Mouse (Mus musculus) adrenal gland, adult 18-20 months (tissue): ENCODE results near the gene Bmp8a. TPM values are rescaled to one million over a fixed set of nuclear protein-coding genes. Genes with fewer than 3 reads are reported as not detected.
"Not testable (repeated sequence)": the region's sequence is repeated elsewhere in the genome, so short reads cannot be mapped to it uniquely, and the experiment has no call there.

ENCODE experiments used
- DNase-seq, 2 experiments: peaks; one replicate each; pipeline ENCODE4 v3.0.0; 2021 to 2022; ENCODE audit warnings: low spot score in 2 of 2
- total RNA-seq, 2 experiments: library from RNA; stranded (reverse); gene quantifications; 1 replicate in 1 of 2; 2 replicates in 1 of 2; pipeline ENCODE4 v1.2.3; 2021

Gene Bmp8a
- total RNA-seq, 2 experiments from 2014 or later: not detected

DNA sequence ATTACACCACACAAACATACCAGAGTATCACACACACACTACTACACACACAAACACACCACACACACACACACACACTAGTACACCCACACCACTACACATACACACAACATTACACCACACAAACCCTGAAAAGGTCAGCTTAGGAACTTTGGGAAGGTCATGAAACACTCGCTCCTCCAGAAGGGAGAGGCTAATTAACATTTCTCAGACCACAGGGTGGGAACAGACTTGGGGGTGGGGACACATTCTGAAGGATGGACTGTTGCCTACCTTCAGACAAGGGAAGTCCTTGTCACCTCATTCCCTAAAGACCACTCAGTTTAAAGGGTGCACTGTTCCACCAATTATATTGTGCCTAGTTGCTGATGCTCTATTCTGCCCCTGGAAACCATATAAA lies 11.1 kb downstream of the Bmp8a start:
- not testable (repeated sequence) for DNase-seq

DNA sequence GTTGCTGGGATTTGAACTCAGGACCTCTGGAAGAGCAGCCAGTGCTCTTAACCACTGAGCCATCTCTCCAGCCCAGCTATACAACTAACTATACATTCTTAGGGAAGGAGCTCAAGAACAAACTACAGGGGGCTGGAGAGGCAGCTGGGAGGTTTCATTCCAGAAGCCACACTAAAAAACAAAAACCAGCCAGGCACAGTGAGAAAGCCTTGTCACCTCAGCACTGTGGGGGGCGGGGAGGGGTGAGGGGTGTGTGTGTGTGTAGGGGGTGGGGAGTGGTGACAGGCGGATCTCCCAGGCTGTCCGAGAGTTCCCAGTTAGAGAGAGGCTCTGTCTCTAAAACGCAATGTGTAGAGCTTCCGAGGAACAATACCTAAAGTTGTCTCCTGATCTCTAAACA lies 11.7 kb downstream of the Bmp8a start:
- no peak for DNase-seq

DNA sequence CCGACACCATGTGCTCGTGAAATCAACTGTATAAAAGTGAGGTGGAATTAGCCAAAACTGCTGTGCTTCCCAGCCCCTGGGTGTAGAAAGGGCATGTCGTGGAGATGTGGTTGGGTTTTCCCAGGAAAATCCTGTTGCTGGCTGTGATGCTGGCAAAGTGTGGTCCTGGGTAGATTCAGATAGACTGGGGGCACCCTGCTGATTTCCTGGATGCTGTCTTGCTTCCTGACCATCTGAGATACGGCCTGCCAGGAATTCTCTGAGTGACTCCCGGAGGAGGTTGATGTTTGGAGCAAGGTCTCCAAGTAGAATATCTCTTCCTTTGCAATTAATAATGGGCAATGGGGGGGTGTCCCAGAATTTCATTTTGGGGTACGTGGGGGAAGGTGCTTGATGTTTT lies 14.1 kb downstream of the Bmp8a start:
- no peak for DNase-seq

DNA sequence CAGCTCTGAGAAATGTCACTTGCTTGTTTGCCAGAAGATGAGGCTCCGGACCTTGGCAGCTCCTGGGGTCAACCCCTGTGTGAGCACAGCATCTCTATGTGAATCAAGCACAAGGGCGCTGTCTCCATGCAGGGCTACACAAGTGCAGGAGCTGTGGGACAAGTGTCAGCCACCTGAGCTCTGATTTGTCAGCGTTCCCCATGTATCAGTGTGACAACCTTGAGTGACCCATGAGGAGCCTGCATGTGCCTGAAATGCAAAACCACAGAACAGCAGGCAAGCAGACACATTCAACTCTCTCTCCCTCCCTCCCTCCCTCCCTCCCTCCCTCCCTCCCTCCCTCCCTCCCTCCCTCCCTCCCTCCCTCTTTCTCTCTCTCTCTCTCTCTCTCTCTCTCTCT lies 15.4 kb downstream of the Bmp8a start:
- DNase-seq: no peak

DNA sequence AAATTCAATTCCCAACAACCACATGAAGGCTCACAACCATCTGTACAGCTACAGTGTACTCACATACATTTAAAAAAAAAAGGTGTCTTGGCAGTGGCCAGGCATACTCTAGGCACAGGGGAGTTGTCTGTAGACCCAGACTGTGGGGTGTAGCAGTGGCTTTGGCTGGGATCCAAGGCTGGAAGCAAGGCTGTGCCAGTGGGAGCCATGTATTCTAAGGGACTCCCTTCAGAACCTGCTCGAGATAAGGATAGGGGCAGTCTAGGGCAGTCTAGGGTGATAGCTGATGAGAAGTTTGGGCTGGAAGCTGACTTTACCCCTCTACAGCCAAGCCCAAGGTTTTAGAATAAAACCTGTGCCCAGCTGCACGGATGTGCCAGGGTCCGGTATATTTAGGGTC lies 17.0 kb downstream of the Bmp8a start:
- no peak for DNase-seq

DNA sequence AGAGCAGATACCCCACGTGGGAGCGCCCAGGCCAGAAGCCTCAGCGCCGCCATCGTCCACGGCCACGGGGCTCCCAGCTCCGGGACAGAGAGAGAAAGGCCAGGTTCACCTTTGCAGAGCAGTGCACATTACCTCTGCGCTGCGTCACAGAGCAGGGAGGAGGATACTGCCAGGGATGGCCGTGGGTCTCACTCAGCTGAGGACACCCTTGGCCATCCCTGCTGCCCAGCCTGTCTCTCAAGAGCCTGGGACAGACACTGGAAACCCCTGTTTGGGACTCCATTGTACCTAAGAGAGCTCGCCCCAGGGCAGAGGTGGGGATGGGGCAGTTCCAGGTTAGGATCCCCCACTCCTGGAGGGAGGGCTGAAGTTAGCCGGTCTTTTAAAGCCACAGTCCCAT lies 19.5 kb downstream of the Bmp8a start, which contains the start of gene Oxct2a:
Gene Oxct2a (minus strand): TSS at position 101 of the 400 bp plus-strand sequence.
- no peak for DNase-seq

DNA sequence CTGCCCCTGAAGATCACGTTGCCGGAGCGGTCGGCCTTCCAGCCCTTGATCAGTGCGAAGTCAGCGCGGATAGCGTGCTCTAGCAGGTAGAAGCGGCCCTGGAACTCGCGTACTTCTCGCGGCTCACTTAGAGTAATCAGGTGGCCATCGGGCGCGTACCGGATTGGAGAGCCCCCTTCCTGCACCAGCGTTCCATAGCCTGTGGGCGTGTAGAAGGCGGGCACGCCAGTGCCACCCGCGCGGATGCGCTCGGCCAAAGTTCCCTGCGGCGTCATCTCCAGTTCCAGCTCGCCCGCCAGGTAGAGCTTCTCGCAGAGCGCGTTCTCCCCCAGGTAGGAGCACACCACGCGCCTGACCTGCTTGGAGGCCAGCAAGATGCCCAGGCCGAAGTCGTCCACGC lies 20.1 kb downstream of the Bmp8a start:
- DNase-seq: not testable (repeated sequence)

DNA sequence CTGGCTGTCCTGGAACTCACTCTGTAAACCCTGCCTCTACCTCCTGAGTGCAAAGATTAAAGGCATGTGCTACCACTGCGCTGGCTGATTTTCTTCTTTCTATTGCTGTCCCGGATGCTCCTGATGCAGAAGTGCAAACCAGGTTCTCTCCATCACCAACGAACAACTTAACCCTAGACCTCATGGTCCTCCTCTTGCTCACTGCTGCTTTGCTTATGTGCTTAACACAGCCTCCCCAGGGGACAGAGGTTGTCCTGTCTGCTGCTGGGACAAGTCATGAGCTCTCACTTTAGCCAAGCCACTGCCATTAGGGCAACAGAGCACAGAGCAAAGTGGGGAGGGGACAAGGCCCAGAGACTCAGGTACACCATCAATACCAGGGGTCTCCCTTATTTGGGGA lies 28.6 kb downstream of the Bmp8a start:
- no peak for DNase-seq

DNA sequence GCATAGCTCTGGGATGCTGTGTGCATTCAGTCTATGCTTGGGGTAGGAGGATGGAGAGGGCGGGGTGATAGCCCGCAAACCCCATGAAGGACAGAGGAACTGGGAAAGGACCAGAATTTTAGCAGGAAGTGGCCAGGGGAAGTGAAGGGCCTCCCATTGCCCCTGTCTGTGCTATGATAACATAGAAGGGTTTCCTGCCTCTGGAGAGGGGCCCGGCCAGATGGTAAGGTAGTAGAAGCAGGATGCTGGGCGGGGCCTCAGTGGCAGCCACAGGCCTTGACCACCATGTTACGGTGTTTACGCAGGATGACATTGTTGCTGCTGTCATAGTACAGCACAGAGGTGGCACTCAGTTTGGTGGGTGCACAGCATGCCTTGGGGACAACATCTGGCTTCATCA lies 30.0 kb downstream of the Bmp8a start:
- DNase-seq: no peak

DNA sequence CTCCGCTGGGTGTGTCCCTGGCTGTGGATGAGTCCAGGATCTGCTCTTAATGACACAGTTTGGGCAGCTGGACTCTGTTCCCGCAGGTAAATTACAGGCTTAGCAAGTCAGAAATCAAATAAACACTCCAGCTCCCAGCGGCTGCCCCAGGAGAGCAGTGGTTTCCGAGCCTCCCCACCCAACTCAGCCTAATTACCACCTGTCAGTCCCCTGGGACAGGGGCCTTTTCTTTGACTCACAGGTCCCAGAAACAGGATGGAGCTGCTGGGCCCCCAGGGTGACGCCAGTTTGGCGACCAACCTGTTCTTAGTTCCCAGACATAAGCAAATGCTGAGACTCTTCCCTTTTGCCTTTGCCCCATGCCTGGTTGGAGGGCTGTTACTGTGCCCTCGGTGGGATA lies 31.2 kb downstream of the Bmp8a start:
- DNase-seq: no peak

DNA sequence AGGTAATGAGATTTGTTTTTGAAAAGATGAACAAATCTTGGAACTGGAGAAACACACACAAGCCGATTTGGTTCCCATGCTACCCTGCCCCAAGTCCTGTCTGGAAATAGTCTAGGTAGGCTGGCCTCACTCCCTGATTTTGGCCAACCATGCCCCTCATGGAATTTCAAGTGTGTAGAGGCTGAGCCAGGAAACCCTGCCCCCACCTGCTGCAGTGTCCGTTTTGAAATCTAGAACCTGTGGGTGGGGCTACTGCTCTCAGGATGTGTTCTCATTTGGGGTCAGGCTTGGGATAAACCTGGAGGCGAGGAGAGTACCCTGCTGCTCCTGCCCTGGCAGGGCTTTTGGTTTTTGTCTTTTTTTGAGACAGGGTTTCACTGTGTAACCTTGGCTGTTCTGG lies 34.8 kb downstream of the Bmp8a start:
- no peak for DNase-seq

DNA sequence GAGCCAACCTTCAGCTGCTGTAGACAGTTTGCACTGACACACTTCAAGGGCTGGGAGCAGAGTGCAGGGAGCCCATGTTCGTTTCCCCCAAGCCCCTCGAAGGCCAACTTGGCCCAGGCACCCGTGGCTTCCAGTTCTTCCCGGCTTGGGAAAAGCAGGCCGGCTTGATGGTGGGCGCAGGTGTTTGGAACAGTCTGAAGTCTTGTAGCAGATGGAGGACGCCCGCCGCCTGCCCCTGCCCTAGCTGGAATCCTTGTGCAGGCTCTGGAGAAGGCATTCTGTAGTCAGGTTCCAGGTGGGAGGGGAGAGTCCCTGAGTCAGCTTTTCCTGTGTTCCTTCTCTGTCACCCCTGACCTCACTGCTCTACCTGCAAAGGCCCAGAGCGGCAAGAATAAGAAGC lies 36.1 kb downstream of the Bmp8a start:
- DNase-seq: no peak

DNA sequence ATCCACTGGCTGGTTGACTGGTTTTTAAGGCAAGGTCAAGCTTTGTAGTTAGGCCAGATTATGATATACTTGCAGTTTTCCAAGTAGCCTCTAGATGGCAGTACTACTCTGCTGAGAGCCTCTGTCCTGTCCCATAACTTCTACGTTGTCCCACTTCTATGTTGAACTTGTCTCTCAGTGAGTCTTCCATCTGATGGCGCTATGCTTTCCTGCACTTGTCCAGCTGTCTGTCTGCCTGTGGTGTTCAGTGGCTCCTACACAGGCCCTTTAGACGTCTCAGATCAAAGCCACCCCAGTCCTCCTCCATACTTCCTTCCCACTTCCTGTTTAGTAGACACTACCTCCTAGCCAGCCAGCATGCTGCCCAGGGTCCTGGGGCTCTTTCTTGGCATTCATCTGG lies 37.3 kb downstream of the Bmp8a start:
- DNase-seq: no peak

DNA sequence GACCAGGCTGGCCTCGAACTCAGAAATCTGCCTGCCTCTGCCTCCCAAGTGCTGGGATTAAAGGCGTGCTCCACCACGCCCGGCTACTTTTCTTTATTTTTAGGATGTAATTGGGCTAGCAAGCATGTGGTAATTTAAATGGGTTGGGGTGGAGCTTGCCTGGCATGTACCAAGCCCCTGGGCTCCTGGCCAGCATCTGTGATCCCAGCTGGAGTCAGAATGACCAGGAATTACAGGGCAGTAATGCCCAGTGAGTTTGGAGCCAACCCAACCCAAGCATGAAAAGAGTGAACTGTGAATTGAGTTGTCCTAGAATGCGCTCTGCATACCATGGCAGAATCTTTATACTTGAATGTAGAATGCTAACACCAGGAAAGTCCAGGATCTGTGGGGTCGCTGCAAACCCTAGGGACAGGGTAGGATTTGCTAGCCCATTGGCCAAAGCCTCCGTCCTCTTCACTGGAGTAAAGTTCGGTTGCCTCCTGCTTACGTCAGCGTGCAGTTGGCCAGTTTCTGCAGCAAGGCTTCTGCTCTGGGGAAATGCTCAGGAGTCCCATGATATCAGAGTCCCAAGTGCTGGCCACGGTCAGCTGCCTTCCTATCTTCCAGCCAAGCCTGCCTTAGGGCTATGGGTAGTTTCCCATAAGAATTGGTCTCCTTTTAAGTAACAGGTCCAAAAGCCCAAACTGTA lies 43.9 kb downstream of the Bmp8a start:
- no peak for DNase-seq

DNA sequence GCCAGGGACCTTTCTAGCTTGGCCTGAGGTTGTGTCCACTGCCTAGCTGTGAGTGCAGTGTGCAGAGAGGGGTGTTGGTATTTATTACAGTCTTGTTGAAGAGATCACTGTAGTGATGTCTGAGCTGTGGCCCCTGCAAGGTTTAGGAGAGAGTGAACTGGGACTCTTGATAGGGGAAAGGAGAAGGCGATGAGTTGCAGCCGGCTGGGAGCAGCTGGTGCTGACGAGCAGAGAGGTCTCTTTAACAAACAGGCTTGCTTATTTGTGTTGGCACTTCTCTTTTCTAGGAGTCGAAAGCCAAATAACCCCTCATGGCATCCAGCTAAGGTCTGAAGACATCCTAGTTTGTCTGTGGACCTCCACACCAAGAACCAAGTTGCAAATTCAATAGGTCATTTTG lies 44.8 kb downstream of the Bmp8a start:
- no peak for DNase-seq

DNA sequence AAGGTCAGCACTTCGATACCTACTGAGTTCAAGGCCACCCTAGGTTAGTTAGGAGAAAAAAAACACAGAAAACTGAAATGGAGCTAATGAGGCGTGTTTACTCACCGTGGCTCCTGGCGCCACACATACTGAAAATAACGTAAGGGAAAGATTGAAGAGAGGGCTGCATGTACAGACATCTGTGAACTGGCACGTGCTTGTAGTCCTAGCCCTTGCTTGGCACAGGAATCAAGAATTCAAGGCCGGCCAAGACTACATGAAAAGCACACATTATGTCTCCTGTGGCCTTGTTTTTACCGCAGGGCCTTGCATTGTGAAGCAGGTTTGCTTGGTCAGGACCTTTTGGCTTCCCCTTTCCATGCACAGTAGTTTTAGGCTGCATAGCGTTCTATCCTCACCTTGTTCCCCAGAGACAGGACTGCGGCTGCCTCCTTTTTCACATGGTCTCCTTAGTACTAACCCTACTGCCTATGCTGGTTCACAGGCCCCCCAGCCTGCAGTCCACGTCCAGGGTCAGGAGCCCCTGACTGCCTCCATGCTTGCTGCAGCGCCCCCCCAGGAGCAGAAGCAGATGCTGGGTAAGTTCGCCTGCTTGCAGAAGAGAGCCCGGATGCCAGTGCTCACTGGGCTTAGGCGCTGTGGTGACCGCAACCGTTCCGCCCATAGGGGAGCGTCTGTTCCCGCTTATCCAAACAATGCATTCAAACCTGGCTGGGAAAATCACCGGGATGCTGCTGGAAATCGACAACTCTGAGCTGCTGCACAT lies 45.7 kb downstream of the Bmp8a start:
- no peak for DNase-seq

DNA sequence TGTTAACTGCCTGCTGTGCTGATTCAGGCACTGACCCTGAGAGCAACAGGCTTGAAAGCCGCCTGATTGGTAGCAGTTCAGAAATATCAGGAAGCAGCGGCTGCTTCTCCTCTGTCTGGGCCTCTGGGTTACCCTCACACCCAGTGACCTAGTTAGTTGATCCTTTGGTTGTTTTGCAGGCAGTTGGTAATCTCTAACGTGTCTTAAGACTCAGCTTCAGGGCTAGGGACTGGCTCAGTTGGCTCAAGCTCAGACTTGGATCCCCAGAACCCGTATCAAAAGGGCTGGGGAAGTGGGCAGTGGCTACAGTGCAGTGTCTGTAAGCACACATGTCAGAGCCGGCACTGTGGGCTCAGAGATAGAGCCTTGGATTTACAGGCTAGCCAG lies 46.9 kb downstream of the Bmp8a start:
- DNase-seq: no peak

DNA sequence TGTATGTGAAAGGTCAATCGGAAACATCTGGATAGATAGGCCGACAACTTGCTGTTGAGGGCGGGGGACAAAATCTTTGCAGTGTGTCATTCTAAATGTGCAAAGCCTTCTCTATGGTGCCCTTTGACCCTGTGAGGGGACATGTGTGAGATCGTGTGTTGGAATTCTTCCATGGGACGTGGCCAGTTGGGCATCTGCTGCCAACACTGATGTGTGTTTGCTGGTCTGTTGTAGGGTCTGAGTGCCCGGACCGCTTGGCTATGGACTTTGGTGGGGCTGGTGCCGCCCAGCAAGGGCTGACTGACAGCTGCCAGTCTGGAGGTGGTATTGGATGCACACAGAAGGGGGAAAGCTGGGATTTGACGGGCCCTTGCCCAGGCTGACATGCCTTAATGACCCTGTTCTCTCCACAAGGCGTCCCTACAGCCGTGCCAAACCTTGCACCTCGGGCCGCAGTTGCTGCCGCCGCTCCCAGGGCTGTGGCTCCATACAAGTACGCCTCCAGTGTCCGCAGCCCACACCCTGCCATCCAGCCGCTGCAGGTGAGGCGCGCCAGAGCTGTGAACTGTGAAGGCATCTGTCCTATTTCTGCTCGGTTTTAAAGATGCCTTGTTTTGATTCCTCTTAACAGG lies 47.4 kb downstream of the Bmp8a start:
- no peak for DNase-seq

DNA sequence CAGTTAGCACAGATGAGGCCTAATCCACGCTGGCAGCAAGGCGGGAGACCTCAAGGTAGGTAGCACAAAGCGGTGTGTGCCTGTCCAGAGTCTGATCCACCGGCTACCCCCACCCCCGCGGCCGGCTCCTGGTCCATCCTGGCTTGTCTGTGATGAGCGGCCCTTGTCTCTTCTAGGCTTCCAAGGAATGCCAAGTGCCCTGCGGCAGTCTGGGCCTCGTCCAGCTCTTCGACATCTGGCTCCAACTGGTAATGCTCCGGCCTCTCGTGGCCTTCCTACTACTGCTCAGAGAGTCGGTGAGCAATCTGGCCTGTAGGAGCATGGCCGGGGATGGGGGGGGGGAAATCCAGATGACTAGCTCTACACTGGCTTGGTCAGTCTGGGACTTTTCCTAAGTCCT lies 48.0 kb downstream of the Bmp8a start:
- DNase-seq: not testable (repeated sequence)

DNA sequence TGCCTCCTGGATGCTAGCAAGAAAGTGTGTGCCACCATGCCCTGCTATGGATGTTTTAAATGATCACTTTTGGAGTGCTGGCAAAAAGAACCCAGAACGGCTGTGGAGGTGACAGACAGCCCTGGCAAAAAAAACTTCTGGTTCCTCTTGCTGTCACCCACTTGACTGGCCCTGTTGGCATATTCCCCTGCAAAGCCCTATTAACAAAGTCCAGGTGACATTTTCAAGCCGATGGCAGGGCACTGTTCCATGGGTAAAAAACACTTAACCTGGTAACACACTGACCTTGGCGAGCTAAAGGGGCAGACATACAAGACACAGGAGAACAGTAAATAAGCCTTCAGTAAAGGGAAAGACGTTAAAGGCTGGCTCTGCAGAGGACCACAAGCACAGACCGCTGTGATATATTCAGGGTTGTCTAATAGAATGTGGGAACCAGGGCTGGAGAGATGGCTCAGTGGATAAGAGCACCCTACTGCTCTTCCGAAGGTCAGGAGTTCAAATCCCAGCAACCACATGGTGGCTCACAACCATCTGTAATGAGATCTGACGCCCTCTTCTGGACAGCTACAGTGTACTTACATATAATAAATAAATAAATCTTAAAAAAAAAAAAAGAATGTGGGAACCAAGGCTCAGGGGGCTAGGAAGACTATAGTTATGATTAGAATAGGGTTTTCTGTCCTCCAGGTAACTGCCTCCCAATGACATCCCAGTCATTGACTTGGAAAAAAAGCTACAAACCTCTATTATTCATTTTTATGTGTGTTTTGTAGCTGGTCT lies 49.2 kb downstream of the Bmp8a start:
- DNase-seq: no peak

DNA sequence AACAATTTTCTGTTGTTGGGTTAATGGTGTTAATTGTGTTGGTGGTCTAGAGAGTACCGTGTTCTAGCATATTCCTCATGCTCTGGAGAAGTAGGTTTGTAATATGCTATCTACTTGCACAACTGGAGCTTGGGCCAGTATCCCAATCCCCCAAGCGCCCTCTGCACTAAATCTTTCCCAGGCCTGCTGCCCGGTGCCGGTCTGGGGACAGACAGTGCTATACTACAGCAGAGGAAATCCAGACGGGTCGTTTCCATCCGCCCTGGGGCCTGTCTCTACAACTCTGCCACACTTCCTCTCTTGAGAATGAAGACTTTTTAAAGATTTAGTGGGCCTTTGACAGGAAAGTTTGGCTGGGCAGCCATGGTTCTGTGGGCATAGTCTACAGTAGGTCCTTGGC lies 50.1 kb downstream of the Bmp8a start:
- no peak for DNase-seq

DNA sequence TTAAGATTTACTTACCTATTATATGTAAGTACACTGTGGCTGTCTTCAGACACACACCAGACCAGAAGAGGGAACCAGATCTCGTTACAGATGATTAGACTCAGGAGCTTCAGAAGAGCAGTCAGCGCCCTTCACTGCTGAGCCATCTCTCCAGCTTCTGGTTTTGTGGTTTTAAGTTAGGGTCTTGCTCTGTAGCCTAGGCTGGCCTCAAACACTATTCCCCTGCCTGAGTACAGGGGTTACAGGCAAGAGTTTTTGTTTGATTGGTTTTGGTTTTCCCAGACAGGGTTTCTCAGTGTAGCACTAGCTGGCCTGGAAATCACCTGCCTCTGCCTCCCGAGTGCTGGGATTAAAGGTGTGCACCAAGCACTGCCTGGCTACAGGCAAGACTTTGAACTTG lies 50.7 kb downstream of the Bmp8a start:
- DNase-seq: no peak
